Mouse (Mus musculus) G1E (cell line): Measurements from ENCODE around the gene Metrn. TPM values are rescaled to one million over a fixed set of nuclear protein-coding genes. Genes with fewer than 3 reads are reported as not detected.

ENCODE experiments used
- ATAC-seq: 2 replicates; pipeline ENCODE4 v1.8.0; 2016; ENCODE audit warnings: mild to moderate bottlenecking; ENCODE audit not compliant: insufficient number of reproducible peaks, poor library complexity, low FRiP score, severe bottlenecking; ENCODE audit errors: extremely low read depth
- DNase-seq: peaks from one replicate; pipeline ENCODE4 v3.0.0; 2012; ENCODE audit warnings: low spot score
- H3K27me3 ChIP-seq: 2 replicates; pipeline ENCODE4 v1.6.1; 2012; ENCODE audit warnings: mild to moderate bottlenecking, low read length, inconsistent platforms; ENCODE audit not compliant: insufficient read depth
- H3K36me3 ChIP-seq: replicated peaks from 2 replicates; pipeline ENCODE3; 2012; ENCODE audit warnings: mild to moderate bottlenecking, inconsistent platforms
- H3K4me1 ChIP-seq: 2 replicates; pipeline ENCODE4 v1.6.1; 2012; ENCODE audit warnings: low read depth, low read length, inconsistent platforms, mixed read lengths; ENCODE audit not compliant: insufficient read depth
- H3K4me3 ChIP-seq: 2 replicates; pipeline ENCODE4 v1.5.1; 2012; ENCODE audit warnings: low read depth, mild to moderate bottlenecking, inconsistent platforms, low read length, moderate library complexity, mixed read lengths
- H3K9me3 ChIP-seq: replicated peaks from 2 replicates; pipeline ENCODE4 v1.6.1; 2012; ENCODE audit warnings: inconsistent platforms
- CTCF ChIP-seq: IDR thresholded peaks from 2 replicates; pipeline ENCODE4 v1.5.1; 2012; ENCODE audit warnings: low read depth, low read length, inconsistent platforms, mixed read lengths
- GATA1 ChIP-seq: IDR thresholded peaks from 2 replicates; pipeline ENCODE4 v1.6.1; 2012; ENCODE audit warnings: borderline replicate concordance, low read length, inconsistent platforms, mixed read lengths
- GATA2 ChIP-seq: IDR thresholded peaks from 2 replicates; pipeline ENCODE4 v1.6.1; 2012; ENCODE audit warnings: low read depth, low read length, inconsistent platforms, borderline replicate concordance
- POLR2AphosphoS5 ChIP-seq: IDR thresholded peaks from 2 replicates; pipeline ENCODE4 v1.6.1; 2012; ENCODE audit warnings: low read depth, low read length, inconsistent platforms; ENCODE audit not compliant: insufficient replicate concordance
- TAL1 ChIP-seq: conservative IDR thresholded peaks from 2 replicates; pipeline ENCODE4 v1.6.1; 2012; ENCODE audit warnings: low read depth, low read length, inconsistent platforms, mixed read lengths
- polyA plus RNA-seq: library from polyadenylated mRNA; stranded (reverse); fragments of >175 nt; gene quantifications from 2 replicates; pipeline ENCODE4 v1.2.3, GENCODE M21; 2012
- total RNA-seq, 2 experiments: library from RNA; stranded (forward) in 1 of 2; stranded (reverse) in 1 of 2; fragments of 200-1000 nt in 1 of 2; fragments of >200 nt in 1 of 2; fragmentation: Nextera tagmentation in 1 of 2; gene quantifications; 2 replicates each; pipeline ENCODE4 v1.2.3; 2014 to 2017

Gene Metrn
- total and polyA plus RNA-seq, 3 experiments, result 19.7 to 129 (median 22.3) TPM

DNA sequence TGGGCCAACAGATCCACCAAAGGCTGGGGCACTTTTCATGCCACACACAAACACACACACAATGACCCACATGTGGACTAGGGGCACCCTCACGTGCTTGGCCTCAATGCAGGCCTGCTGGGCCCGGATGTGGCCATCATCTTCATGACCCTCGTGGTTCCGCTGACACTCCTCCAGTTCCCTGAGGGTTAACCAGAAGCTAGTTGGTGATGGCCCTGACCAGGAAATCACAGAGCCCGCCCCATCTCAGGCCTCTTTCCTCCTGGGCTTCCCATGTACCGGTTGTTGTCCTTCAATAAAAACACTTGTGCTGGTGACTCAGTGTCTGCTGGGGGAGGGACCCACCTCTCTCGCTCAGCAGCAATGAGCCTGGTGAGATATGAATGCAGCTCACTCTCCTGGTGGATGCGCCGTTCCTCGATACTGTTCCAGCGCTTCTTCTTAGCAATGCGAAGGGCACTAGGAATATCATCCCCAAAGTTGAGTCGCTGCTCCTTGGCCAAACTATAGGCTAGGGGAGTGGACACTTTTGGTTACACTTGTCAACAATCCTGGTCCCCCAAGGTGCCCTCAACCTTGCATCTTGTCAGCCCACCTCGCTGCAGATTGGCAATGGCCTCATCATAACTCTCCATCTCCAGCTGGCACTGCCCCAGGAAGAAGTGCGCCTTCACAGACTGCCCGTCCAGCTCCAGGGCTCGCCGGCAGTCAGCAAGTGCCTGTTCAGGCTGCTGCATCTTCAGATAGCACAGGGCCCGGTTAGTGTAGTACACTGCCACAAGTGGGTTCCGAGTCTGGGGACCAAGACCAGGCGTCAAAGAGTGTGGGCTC is 34.7 kb upstream of the Metrn start:
- no peak for ATAC-seq
- no peak for DNase-seq
- peaks cover 85% of the 10 kb centered on the region for H3K36me3 ChIP-seq
- H3K4me3 ChIP-seq, result peak overlapping the region; percentile 81
- TF ChIP-seq CTCF (no peak), TAL1 (no peak), POLR2AphosphoS5 (no peak), GATA1 (no peak), GATA2 (no peak)
- no peaks in the 10 kb centered on the region for H3K27me3 ChIP-seq
- H3K9me3 ChIP-seq, result no peaks in the 10 kb centered on the region
- peaks cover 84% of the 10 kb centered on the region for H3K4me1 ChIP-seq

- peaks cover 85% of the 10 kb centered on the region for H3K36me3 ChIP-seq
- ATAC-seq, result no peak
Observed at GRCm38 (mm10) chr17:25830806-25831431, 34.0 kb upstream of the Metrn start.

GRCm38 (mm10) chr17:25830200-25830753 is 33.3 kb upstream of the Metrn start:
- ATAC-seq (no peak), DNase-seq (no peak)
- Histone ChIP-seq H3K4me3 (peak overlapping the region; percentile 21; the same call in 1 of the 2 replicates), H3K36me3 (peaks cover 85% of the 10 kb centered on the region), H3K4me1 (peaks cover 84% of the 10 kb centered on the region), H3K9me3 (no peaks in the 10 kb centered on the region), H3K27me3 (no peaks in the 10 kb centered on the region)
- TF ChIP-seq POLR2AphosphoS5 (no peak), CTCF (no peak), GATA1 (no peak), TAL1 (no peak), GATA2 (no peak)

More at GRCm38 (mm10) chr17:25830806-25831431, 34.0 kb upstream of the Metrn start:
- Histone ChIP-seq H3K27me3 (no peaks in the 10 kb centered on the region), H3K4me1 (peaks cover 84% of the 10 kb centered on the region), H3K9me3 (no peaks in the 10 kb centered on the region), H3K4me3 (peak overlapping the region; percentile 81; the same call in 1 of the 2 replicates)
- TF ChIP-seq POLR2AphosphoS5 (no peak), CTCF (no peak), GATA1 (no peak), TAL1 (no peak), GATA2 (no peak)
- DNase-seq, result no peak

DNA sequence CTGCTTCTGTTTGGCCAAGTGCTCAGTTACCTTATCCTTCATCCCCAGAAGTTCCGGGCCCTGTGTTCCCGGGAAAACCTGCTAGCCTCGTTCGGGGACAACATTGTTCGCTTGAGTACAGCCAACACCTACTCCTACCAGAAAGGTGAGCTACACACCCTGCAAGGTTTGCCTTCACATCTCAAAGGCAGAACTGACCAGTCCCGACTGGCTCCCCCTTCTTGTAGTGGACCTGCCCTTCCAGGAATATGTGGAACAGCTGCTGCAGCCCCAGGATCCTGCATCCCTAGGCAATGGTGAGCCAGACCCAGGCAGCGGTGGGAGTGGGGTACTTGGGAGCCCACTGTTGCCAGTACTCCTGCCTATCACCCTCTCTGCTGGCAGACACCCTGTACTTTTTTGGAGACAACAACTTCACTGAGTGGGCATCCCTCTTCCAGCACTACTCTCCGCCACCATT is 32.7 kb upstream of the Metrn start:
- Histone ChIP-seq H3K27me3 (no peaks in the 10 kb centered on the region), H3K4me3 (no peak overlapping the region), H3K4me1 (peaks cover 84% of the 10 kb centered on the region), H3K36me3 (peaks cover 85% of the 10 kb centered on the region), H3K9me3 (no peaks in the 10 kb centered on the region)
- TF ChIP-seq TAL1 (no peak), GATA1 (no peak), GATA2 (no peak)
- DNase-seq (no peak), ATAC-seq (no peak)

- TF ChIP-seq TAL1 (no peak), CTCF (no peak), GATA1 (no peak), GATA2 (no peak), POLR2AphosphoS5 (no peak; the same call in 1 of the 2 replicates)
- Histone ChIP-seq H3K4me3 (peak within 1 kb of the TSS; percentile 21; the same call in 1 of the 2 replicates), H3K4me1 (peaks cover 84% of the 10 kb centered on the region), H3K36me3 (peaks cover 84% of the 10 kb centered on the region), H3K9me3 (no peaks in the 10 kb centered on the region), H3K27me3 (no peaks in the 10 kb centered on the region)
- DNase-seq, result no peak
- ATAC-seq, result no peak
Observed at GRCm38 (mm10) chr17:25828712-25829557, 32.0 kb upstream of the Metrn start, which contains the start of gene Jmjd8. TSS of gene Jmjd8 (plus strand) at chr17:25828867.
